Mouse (Mus musculus): ENCODE measurements around the gene Capns1. TPM values are rescaled to one million over a fixed set of nuclear protein-coding genes. Genes with fewer than 3 reads are reported as not detected.
"Not testable (repeated sequence)": the region's sequence is repeated elsewhere in the genome, so short reads cannot be mapped to it uniquely, and the experiment has no call there.

The Capns1 gene
- 359 and 396 TPM in 2 replicates for polyA plus RNA-seq (2011; ENCODE audit: insufficient read depth, insufficient read length, low read depth, missing spikeins)

GRCm38 (mm10) chr7:30198481-30198971, at the start of gene Capns1:
Gene Capns1, minus strand, starts transcription at chr7:30198811.
- H3K27ac ChIP-seq (ENCODE audit: insufficient read depth, low read length) = peak within 1 kb of the TSS; percentile 98
- no peaks in the 10 kb centered on the region for H3K9me3 ChIP-seq (replicated peaks; ENCODE audit: control insufficient read depth, insufficient read depth, low read length, poor library complexity, severe bottlenecking)
- H3K36me3 ChIP-seq (ENCODE audit: control insufficient read depth, insufficient read depth, low read length, poor library complexity, severe bottlenecking) = no peaks in the 10 kb centered on the region
- peak within 1 kb of the TSS; percentile 58 for H3K4me3 ChIP-seq (ENCODE audit: low read depth, low read length)
- H3K4me1 ChIP-seq (ENCODE audit: control insufficient read depth, insufficient read depth, low read length) = peaks cover 5% of the 10 kb centered on the region
- peak; percentile 72; the same call in 1 of the 2 replicates for TF ChIP-seq EP300 (IDR thresholded peaks at IDR 0.05; ENCODE audit: insufficient read depth, low read depth, low read length)
- TF ChIP-seq CTCF (IDR thresholded peaks at IDR 0.05; ENCODE audit: low read depth, low read length) = peak; percentile 84
- TF ChIP-seq POLR2A (IDR thresholded peaks at IDR 0.05; ENCODE audit: insufficient read depth, low read length) = no peak
- H3K27me3 ChIP-seq (ENCODE audit: control insufficient read depth, insufficient read depth, low read length, poor library complexity, severe bottlenecking) = no peaks in the 10 kb centered on the region
- H3K9ac ChIP-seq (ENCODE audit: low read depth, poor library complexity, severe bottlenecking) = peak within 1 kb of the TSS; percentile 56

- not testable (repeated sequence) for H3K4me3 ChIP-seq (ENCODE audit: low read depth, low read length); H3K4me1 ChIP-seq (ENCODE audit: control insufficient read depth, insufficient read depth, low read length); H3K9ac ChIP-seq (ENCODE audit: low read depth, poor library complexity, severe bottlenecking); H3K9me3 ChIP-seq (replicated peaks; ENCODE audit: control insufficient read depth, insufficient read depth, low read length, poor library complexity, severe bottlenecking); H3K27ac ChIP-seq (ENCODE audit: insufficient read depth, low read length); H3K27me3 ChIP-seq (ENCODE audit: control insufficient read depth, insufficient read depth, low read length, poor library complexity, severe bottlenecking); H3K36me3 ChIP-seq (ENCODE audit: control insufficient read depth, insufficient read depth, low read length, poor library complexity, severe bottlenecking)
Measured at GRCm38 (mm10) chr7:30237374-30237773, 38.8 kb upstream of the Capns1 start.

DNA sequence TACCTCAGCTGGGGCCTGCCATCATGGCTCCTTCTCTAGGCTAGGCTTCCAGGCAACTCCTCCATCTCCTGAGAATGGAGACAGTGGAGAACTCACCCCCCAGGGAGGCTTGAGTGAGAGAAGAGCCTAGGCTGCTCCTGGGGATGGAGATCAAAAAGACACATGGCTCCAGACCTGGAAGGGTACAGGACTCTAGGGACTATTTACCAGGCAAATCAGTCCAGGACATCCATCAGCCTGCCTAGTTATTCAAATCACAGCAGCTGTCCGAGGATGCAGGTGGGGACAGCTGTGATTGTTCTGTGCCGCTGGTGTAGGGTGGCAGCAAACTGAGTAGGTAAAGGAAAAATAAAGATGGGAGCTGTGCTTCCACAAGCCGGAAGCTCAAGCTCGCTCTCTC, 37.0 kb upstream of the Capns1 start, which contains the start of gene Ovol3:
Ovol3 (minus strand) TSS at position 101 of the 400 bp plus-strand sequence.
- no peak within 1 kb of the TSS for H3K4me3 ChIP-seq (ENCODE audit: low read depth, low read length)
- H3K9me3 ChIP-seq (replicated peaks; ENCODE audit: control insufficient read depth, insufficient read depth, low read length, poor library complexity, severe bottlenecking) = no peaks in the 10 kb centered on the region
- TF ChIP-seq EP300 (IDR thresholded peaks at IDR 0.05; ENCODE audit: insufficient read depth, low read depth, low read length) (no peak), POLR2A (IDR thresholded peaks at IDR 0.05; ENCODE audit: insufficient read depth, low read length) (no peak), CTCF (IDR thresholded peaks at IDR 0.05; ENCODE audit: low read depth, low read length) (no peak)

DNA sequence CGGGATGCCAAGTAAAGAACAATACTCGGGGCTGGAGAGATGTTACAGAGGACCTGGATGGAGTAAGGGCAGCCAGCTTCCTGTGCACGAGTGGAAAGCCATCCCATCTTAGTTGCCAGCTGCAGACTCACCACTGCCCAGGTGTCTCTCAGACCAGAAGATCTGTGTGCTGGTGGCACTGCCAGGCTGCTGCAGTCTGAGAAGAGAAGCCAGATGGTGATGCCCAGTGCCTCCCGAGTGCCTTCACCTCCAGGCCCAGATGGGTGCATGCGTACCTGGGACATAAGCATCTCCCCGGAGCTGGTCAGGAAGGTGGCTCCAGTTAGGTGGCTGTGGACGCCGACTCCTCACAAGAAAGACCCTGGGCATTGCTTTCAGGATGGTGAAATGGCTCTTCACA, 36.5 kb upstream of the Capns1 start:
- H3K4me1 ChIP-seq (ENCODE audit: control insufficient read depth, insufficient read depth, low read length) = no peaks in the 10 kb centered on the region
- no peaks in the 10 kb centered on the region for H3K27me3 ChIP-seq (ENCODE audit: control insufficient read depth, insufficient read depth, low read length, poor library complexity, severe bottlenecking)
- H3K9ac ChIP-seq (ENCODE audit: low read depth, poor library complexity, severe bottlenecking) = no peak overlapping the region
- TF ChIP-seq POLR2A (IDR thresholded peaks at IDR 0.05; ENCODE audit: insufficient read depth, low read length) (no peak), CTCF (IDR thresholded peaks at IDR 0.05; ENCODE audit: low read depth, low read length) (no peak), EP300 (IDR thresholded peaks at IDR 0.05; ENCODE audit: insufficient read depth, low read depth, low read length) (no peak)
- H3K9me3 ChIP-seq (replicated peaks; ENCODE audit: control insufficient read depth, insufficient read depth, low read length, poor library complexity, severe bottlenecking) = no peaks in the 10 kb centered on the region
- H3K27ac ChIP-seq (ENCODE audit: insufficient read depth, low read length) = no peak overlapping the region
- H3K4me3 ChIP-seq (ENCODE audit: low read depth, low read length) = no peak overlapping the region
- no peaks in the 10 kb centered on the region for H3K36me3 ChIP-seq (ENCODE audit: control insufficient read depth, insufficient read depth, low read length, poor library complexity, severe bottlenecking)

More for the DNA sequence above, 37.0 kb upstream of the Capns1 start, which contains the start of gene Ovol3:
- Histone ChIP-seq H3K36me3 (ENCODE audit: control insufficient read depth, insufficient read depth, low read length, poor library complexity, severe bottlenecking) (no peaks in the 10 kb centered on the region), H3K27me3 (ENCODE audit: control insufficient read depth, insufficient read depth, low read length, poor library complexity, severe bottlenecking) (no peaks in the 10 kb centered on the region), H3K27ac (ENCODE audit: insufficient read depth, low read length) (no peak within 1 kb of the TSS), H3K9ac (ENCODE audit: low read depth, poor library complexity, severe bottlenecking) (no peak within 1 kb of the TSS), H3K4me1 (ENCODE audit: control insufficient read depth, insufficient read depth, low read length) (no peaks in the 10 kb centered on the region)

DNA sequence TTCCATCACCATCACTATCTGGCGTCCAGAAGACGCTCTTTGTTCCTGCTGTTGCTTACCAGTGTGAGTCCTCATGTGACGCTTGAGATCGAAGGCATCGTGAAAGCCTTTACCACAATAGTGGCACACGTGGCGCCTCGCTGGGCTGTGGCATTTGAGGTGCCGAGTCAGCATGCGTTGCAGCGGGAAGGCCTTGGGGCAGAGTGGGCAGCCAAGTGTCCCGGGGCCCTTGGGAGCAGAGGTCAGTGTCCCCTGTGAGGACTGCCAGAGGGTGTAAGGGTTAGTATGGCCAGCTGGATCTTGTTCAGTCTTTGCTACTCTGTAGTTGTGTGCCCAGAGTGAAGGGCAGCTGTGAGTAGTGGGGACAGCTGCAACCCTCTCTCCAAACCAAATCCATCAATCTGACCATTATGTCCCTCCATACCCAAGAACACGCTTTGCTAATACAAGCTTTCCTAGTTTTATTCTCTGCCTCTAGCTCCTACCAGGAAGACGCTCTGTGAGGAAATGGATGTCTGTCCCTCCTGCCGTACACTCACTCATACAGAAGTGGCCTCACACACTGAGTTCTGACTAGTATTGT, 35.8 kb upstream of the Capns1 start:
- no peaks in the 10 kb centered on the region for H3K27me3 ChIP-seq (ENCODE audit: control insufficient read depth, insufficient read depth, low read length, poor library complexity, severe bottlenecking)
- no peak overlapping the region for H3K27ac ChIP-seq (ENCODE audit: insufficient read depth, low read length)
- H3K36me3 ChIP-seq (ENCODE audit: control insufficient read depth, insufficient read depth, low read length, poor library complexity, severe bottlenecking) = no peaks in the 10 kb centered on the region

GRCm38 (mm10) chr7:30233387-30233786, 34.8 kb upstream of the Capns1 start:
- H3K27ac ChIP-seq (ENCODE audit: insufficient read depth, low read length) = no peak overlapping the region
- TF ChIP-seq POLR2A (IDR thresholded peaks at IDR 0.05; ENCODE audit: insufficient read depth, low read length) (no peak), CTCF (IDR thresholded peaks at IDR 0.05; ENCODE audit: low read depth, low read length) (no peak), EP300 (IDR thresholded peaks at IDR 0.05; ENCODE audit: insufficient read depth, low read depth, low read length) (no peak)

More for the DNA sequence above, 35.8 kb upstream of the Capns1 start:
- Histone ChIP-seq H3K4me3 (ENCODE audit: low read depth, low read length) (no peak overlapping the region), H3K9ac (ENCODE audit: low read depth, poor library complexity, severe bottlenecking) (no peak overlapping the region), H3K9me3 (replicated peaks; ENCODE audit: control insufficient read depth, insufficient read depth, low read length, poor library complexity, severe bottlenecking) (no peaks in the 10 kb centered on the region), H3K4me1 (ENCODE audit: control insufficient read depth, insufficient read depth, low read length) (no peaks in the 10 kb centered on the region)
- TF ChIP-seq EP300 (IDR thresholded peaks at IDR 0.05; ENCODE audit: insufficient read depth, low read depth, low read length) = no peak
- TF ChIP-seq POLR2A (IDR thresholded peaks at IDR 0.05; ENCODE audit: insufficient read depth, low read length) = no peak
- no peak for TF ChIP-seq CTCF (IDR thresholded peaks at IDR 0.05; ENCODE audit: low read depth, low read length)

More at GRCm38 (mm10) chr7:30233387-30233786, 34.8 kb upstream of the Capns1 start:
- Histone ChIP-seq H3K9ac (ENCODE audit: low read depth, poor library complexity, severe bottlenecking) (peak overlapping the region; percentile 55), H3K4me1 (ENCODE audit: control insufficient read depth, insufficient read depth, low read length) (no peaks in the 10 kb centered on the region), H3K9me3 (replicated peaks; ENCODE audit: control insufficient read depth, insufficient read depth, low read length, poor library complexity, severe bottlenecking) (no peaks in the 10 kb centered on the region), H3K4me3 (ENCODE audit: low read depth, low read length) (peak overlapping the region; percentile 62), H3K27me3 (ENCODE audit: control insufficient read depth, insufficient read depth, low read length, poor library complexity, severe bottlenecking) (no peaks in the 10 kb centered on the region), H3K36me3 (ENCODE audit: control insufficient read depth, insufficient read depth, low read length, poor library complexity, severe bottlenecking) (no peaks in the 10 kb centered on the region)
